Mouse (Mus musculus): ENCODE results near the gene Tomm20.

The Tomm20 gene

DNA sequence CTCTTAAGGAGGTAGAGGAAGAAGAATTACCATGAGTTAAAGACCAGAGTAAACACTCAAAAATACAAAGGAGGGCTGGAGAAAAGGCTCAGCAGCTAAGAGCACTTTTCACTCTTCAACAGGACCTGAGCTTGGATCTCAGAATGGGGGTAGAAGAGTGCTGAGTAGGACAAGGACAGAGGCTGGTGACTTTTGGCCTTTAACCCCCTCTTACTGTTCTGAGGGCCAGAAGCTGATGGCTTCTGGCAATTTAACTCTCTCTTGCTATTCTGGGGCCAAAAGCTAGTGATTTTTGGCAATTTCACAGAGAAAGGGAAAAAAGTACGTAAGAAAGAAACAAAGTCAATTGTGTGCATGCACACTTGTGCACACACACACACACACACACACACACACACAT is 17.2 kb upstream of the Tomm20 start:
- DNase-seq (ENCODE audit: low read depth in 1 of 2, low spot score in 2 of 2), result no peak

DNA sequence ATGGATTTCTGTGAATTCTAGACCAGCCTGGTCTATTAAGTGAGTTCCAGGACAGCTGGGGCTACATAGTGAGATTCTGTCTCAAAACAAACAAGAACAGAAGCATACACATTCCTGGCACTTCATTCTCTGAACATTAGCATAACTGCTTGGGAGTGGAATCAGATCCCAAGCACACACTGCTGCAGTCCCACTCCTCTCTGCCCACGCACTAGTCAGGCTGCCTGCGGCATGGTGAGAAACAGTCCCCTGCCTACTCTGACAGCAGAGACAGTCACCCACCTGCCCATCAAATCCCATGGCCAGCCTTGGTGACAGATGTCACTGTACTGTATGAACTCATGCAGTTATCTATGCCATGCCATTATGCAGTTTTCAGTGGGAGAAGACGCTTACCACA is 15.9 kb upstream of the Tomm20 start:
- DNase-seq (ENCODE audit: low read depth in 1 of 2, low spot score in 2 of 2), result no peak

DNA sequence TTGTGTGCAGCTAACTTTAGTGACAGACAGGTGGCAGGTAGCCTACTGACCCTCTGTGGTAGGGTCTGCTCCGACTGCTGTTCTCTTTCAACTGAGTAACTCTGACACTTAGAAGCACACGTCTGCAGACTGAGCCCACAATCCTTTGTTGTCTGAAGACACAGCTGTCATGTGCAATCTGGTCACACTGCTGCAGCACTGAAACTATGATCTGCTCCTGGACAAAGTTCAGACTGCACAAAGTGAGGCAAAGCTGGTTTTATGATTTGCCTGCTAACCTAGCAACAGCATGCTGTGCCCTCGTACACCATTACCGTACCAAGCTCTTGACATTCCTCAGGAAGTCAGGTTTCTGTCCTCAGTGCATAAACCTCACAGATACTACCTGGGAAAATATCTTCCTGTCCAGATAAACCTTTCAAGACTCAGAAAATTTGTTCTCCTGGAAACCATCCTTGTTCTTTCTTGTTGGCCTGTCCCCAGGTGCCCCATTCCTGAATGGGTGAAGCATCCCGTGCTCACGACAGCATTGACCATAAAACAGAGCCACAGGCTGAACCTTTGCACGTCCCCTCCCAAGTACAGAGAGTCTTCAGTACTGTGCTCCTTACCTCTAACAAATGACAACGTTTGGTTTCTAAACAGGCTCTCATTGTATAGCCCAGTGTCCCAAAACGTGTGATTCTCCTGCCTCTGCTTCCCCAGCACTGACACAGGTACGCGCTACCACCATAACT is 6.4 kb upstream of the Tomm20 start:
- no peak for DNase-seq (ENCODE audit: low read depth in 1 of 2, low spot score in 2 of 2)

DNA sequence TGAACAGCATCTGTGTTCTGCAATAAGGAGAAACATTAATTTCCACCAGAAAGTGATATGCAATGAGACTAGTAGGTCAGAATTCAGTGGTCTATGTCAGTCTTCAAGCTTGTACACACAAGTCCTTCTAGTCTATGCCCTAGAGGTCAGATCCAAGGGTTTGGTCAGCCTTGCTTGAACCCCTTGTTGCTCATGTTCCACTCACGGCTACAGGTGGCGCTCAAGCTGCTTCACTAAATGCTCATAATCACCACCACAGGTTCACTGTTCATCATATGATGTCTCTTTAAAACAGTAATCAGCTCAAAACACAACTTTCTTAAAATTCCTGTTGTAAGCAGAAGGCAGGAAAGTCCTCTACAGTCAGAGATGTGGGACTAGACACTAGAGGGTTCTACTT is 3.9 kb upstream of the Tomm20 start:
- DNase-seq (ENCODE audit: low read depth in 1 of 2, low spot score in 2 of 2), result no peak

GRCm38 (mm10) chr8:126946444-126946843 is 800 bp upstream of the Tomm20 start:
- DNase-seq (ENCODE audit: low read depth in 1 of 2, low spot score in 2 of 2), result no peak

DNA sequence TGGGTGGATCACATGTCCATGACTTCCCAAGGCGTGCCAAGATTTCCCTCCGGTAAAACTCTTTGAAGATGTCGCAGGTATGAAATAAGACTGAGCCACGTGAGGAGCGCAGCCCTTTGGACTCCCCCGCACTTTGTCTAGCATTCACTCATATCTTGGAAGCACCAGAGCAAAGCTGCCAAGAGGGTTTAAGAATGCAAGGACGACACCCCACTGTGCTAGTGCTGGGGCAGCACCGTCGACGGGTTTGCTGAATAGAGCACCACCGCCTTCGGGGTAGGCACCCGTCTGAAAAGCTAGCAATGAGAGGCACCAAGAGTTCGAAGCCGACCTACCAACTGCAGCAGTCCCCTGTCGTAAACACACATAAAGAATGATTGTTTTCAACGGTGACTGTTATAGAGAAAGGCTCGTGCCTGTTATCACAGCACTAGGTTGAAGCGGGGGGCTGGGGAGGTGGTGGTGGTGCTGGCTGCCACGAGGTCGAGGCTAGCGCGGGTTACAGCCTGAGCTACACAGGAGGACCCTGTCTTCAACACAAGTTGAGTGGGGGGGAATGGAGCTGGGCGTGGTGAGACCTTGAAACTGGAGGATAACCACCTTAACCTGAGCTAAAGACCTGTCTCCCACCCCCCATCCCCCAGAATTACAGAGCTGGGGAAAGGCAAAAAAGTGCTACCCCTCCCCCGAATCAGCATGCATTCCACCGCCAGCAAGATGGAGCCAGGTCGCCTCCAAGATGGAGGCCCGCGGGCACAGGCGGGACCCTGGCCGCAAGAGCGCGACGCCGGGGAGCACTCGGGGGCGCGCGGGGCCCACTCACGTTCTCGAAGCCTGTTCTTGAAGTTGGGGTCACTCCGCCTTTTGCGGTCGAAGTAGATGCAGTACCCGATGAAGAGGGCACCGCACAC is 608 bp downstream of the Tomm20 start:
- DNase-seq (ENCODE audit: low read depth in 1 of 2, low spot score in 2 of 2), result no peak

GRCm38 (mm10) chr8:126943565-126943964 is 2.1 kb downstream of the Tomm20 start:
- no peak for DNase-seq (ENCODE audit: low read depth in 1 of 2, low spot score in 2 of 2)

DNA sequence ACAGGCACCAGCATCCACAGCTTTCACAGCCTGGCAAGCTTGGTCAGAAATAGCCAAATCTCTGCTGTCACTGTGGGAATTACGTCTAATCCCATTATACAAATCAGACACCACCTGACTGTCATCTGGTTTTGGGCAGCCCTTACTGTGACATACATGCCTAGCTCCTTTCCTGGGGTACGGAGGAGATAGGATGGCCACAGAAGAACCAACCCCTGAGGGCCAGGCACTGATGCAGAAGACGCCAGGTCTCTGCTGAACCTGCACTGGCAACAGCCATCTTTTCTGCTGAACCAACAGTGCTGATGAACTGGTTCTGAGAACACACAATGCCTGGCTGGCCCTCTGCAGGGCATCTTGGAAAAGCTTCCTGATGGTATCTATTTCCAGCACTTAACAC is 8.3 kb downstream of the Tomm20 start:
- no peak for DNase-seq (ENCODE audit: low read depth in 1 of 2, low spot score in 2 of 2)

DNA sequence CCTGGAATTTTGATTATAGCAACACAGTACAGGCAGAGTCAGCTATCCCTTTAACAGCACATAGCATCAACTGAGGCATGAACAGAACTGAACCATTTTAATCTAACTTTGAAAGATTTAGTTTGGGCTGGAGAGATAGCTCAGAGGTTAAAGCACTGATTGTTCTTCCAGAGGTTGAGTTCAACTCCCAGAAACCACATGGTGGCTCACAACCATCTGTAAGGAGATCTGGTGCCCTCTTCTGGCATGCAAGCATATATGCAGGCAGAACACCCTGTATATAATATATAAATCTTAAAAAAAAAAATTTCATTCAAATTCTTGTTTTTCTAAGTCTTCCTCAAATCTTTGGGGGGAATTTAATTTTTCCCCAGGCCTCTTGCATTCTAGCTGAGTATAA is 9.7 kb downstream of the Tomm20 start:
- no peak for DNase-seq (ENCODE audit: low read depth in 1 of 2, low spot score in 2 of 2)

GRCm38 (mm10) chr8:126935387-126935786 is 10.3 kb downstream of the Tomm20 start:
- DNase-seq (ENCODE audit: low read depth in 1 of 2, low spot score in 2 of 2), result no peak

GRCm38 (mm10) chr8:126932656-126933055 is 13.0 kb downstream of the Tomm20 start:
- no peak for DNase-seq (ENCODE audit: low read depth in 1 of 2, low spot score in 2 of 2)

GRCm38 (mm10) chr8:126932249-126932648 is 13.4 kb downstream of the Tomm20 start:
- no peak for DNase-seq (ENCODE audit: low read depth in 1 of 2, low spot score in 2 of 2)

DNA sequence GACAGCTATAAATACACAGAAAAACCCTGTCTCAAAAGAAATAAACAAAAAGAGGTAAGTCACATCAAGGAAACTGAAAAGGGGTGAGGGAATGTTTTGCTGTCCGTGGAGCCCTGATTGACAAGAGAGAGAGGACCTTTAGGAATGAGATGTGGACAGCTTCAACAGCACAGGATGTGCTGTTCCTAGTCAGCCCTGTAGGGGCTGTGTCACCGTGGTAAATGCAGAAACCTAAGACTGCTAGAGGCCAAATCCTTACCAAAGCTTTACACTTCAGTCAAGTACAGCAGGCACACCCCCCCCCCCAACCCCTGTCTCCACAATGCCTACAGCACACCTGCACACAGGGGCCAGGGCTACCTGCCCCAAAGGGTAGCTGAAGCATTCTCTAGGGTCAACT is 13.9 kb downstream of the Tomm20 start:
- DNase-seq (ENCODE audit: low read depth in 1 of 2, low spot score in 2 of 2), result no peak

DNA sequence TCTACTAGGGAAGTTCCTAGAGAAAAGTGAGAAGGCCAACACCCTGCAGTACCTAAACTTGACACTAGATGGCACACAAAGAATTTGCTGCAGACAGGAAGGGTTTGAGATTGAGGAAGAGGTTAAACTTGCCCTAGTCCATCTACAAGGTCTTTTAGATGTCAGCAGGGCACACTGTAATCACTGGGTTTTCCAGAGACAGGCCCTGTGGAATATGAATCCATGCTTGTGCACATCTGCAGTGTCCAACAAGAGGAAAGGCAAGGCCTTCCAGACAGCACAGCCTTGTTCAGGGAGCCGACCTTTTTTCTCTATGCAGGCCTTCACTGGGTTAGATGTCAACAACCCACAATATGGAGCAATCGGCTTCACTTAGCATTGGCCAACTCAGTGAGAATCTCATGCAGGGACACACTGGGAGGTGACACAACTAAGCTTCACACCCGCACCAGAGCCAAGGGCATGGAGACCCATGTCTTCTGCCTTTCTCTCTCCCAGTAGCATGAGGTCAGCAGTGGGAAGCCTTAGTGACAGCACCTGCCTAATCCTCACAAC is 16.0 kb downstream of the Tomm20 start:
- DNase-seq (ENCODE audit: low read depth in 1 of 2, low spot score in 2 of 2), result peak; percentile 71 to 76

DNA sequence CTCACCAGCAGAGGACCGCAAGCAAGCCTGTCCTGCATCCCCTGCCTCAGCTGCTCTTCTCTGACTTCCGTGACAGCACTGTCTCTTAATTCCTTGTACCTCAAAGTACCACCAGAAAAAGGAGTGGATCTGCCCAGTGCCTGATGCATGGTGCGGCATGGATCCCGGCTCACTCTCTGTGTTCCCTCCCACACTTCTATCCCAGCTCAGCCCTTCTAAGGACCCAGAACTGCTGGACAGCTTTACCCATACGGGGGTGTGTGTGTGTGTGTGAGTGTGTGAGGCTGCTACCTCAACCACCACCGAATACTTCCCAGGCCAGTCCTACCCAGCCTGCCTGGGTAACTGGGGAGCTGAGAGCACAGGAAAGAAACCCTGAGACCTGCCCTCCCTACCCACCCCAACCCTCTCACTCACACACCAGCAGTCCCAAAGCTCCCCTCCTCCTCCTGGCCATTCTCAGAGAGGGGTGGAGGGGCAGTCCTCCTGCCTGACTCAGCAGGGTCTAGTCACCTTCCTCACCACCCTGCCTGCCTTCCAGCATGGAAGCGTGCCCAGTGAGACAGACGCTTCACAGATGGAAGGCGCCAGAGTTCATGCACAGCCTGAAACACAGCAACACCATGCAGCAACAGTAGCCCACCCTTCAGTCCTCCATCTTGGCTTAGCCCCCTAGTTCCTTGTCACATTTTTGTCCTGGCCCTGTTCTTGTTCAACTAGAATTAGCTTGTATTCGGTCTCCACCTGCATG is 16.7 kb downstream of the Tomm20 start:
- DNase-seq (ENCODE audit: low read depth in 1 of 2, low spot score in 2 of 2), result no peak

DNA sequence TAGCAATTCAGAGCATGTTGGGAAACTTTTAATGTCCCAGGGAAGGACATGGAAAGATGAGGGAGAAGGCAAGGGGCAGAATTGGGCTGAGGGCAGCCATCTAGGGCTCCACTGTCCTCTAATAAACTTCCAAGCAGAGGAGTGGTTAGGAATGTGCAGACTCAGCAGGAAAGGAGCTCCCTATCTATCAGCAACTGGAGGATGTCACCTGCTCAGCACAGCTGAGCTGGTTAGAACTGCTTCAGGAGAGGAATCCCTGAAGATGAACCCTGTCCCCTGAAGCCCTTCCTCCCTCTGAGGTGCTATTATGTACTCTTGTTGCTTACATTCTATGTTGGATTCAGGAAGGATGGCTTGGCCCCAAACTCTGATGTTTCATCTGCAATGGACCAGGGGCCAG is 17.6 kb downstream of the Tomm20 start:
- DNase-seq (ENCODE audit: low read depth in 1 of 2, low spot score in 2 of 2), result no peak

DNA sequence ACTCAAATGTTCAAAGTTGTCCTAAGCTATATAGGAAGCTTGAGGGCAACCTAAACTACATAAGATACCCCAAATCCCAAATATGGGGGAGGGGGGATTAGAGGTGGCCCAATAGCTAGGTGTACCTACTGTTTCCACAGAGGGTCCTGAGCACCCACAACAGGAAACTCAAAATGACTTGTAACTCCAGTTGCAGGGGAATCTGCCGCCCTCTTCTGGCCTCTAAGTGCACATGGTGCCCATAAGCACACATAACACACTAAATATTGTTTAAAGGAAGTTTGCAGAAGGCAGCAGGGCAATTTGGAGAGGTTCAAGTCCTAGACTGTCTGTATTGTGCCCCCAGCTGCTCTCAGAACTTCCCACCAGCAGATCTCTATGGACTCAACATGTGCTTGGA is 18.6 kb downstream of the Tomm20 start:
- DNase-seq (ENCODE audit: low read depth in 1 of 2, low spot score in 2 of 2), result no peak

GRCm38 (mm10) chr8:126922981-126923380 is 22.7 kb downstream of the Tomm20 start:
- no peak for DNase-seq (ENCODE audit: low read depth in 1 of 2, low spot score in 2 of 2)

- DNase-seq (ENCODE audit: low read depth in 1 of 2, low spot score in 2 of 2), result no peak
Observed at GRCm38 (mm10) chr8:126921432-126921831, 24.2 kb downstream of the Tomm20 start.

- DNase-seq (ENCODE audit: low read depth in 1 of 2, low spot score in 2 of 2), result peak; percentile 42 to 58
Observed at GRCm38 (mm10) chr8:126920845-126921244, 24.8 kb downstream of the Tomm20 start.

- DNase-seq (ENCODE audit: low read depth in 1 of 2, low spot score in 2 of 2), result no peak
Observed at GRCm38 (mm10) chr8:126920386-126920785, 25.3 kb downstream of the Tomm20 start.

All from monocyte, adult 2 months (primary cell).